Mouse (Mus musculus) E14TG2a.4 (cell line): ENCODE results near the gene Lrrc45.
"Not testable (repeated sequence)": the region's sequence is repeated elsewhere in the genome, so short reads cannot be mapped to it uniquely, and the experiment has no call there.

ENCODE experiments used
- CTCF ChIP-seq: conservative IDR thresholded peaks from 2 replicates; pipeline ENCODE4 v1.5.1; 2014; ENCODE audit warnings: low read length
- NANOG ChIP-seq: IDR thresholded peaks from 2 replicates; pipeline ENCODE4 v1.6.1; 2014; ENCODE audit warnings: borderline replicate concordance, low read length, mixed read lengths
- POU5F1 ChIP-seq: IDR thresholded peaks from 2 replicates; pipeline ENCODE4 v1.6.1; 2014; ENCODE audit warnings: low read length, borderline replicate concordance

GRCm38 (mm10) chr11:120762672-120763041 lies 48.9 kb downstream of the Lrrc45 start, which contains the start of gene Hmga1b:
- TF ChIP-seq CTCF, NANOG, POU5F1: not testable (repeated sequence)
